Mouse (Mus musculus) NIH3T3 (cell line): ENCODE results near the gene Zfp629.

ENCODE experiments used
- DNase-seq: peaks from one replicate; pipeline ENCODE4 v3.0.0-alpha.2; 2012; ENCODE audit warnings: low read depth

The Zfp629 gene

GRCm38 (mm10) chr7:127614511-127614890, 1.1 kb downstream of the Zfp629 start:
- DNase-seq = peak; percentile 63

- no peak for DNase-seq
These were observed 1.5 kb downstream of the Zfp629 start for GRCm38 (mm10) chr7:127614091-127614490.

GRCm38 (mm10) chr7:127613501-127613900, 2.1 kb downstream of the Zfp629 start:
- no peak for DNase-seq

GRCm38 (mm10) chr7:127611561-127611960, 4.0 kb downstream of the Zfp629 start:
- DNase-seq = no peak

- no peak for DNase-seq
These were observed 4.6 kb downstream of the Zfp629 start for GRCm38 (mm10) chr7:127611011-127611410.

- no peak for DNase-seq
These were observed 8.4 kb downstream of the Zfp629 start for GRCm38 (mm10) chr7:127607150-127607549.

- DNase-seq = no peak
These were observed 11.3 kb downstream of the Zfp629 start for GRCm38 (mm10) chr7:127604256-127604655.

- no peak for DNase-seq
These were observed 12.7 kb downstream of the Zfp629 start for GRCm38 (mm10) chr7:127602903-127603302.

- DNase-seq = no peak
These were observed 13.9 kb downstream of the Zfp629 start for GRCm38 (mm10) chr7:127601735-127602134.

- no peak for DNase-seq
These were observed 15.0 kb downstream of the Zfp629 start for GRCm38 (mm10) chr7:127600612-127601011.

GRCm38 (mm10) chr7:127596747-127597146, 18.9 kb downstream of the Zfp629 start:
- DNase-seq = no peak

- no peak for DNase-seq
These were observed 23.0 kb downstream of the Zfp629 start for GRCm38 (mm10) chr7:127592575-127592974.

- DNase-seq = no peak
These were observed 24.5 kb downstream of the Zfp629 start for GRCm38 (mm10) chr7:127591108-127591507.

- DNase-seq = no peak
These were observed 26.0 kb downstream of the Zfp629 start for GRCm38 (mm10) chr7:127589637-127590036.

GRCm38 (mm10) chr7:127588901-127589300, 26.7 kb downstream of the Zfp629 start:
- DNase-seq = peak; percentile 9

GRCm38 (mm10) chr7:127588011-127588871, 27.4 kb downstream of the Zfp629 start, which contains the start of the genes Ccdc189 and Rnf40:
Gene Ccdc189 (minus strand): TSS chr7:127588595.
Gene Rnf40 (plus strand): TSS chr7:127588767.
- peak; percentile 95 for DNase-seq

- no peak for DNase-seq
These were observed 28.4 kb downstream of the Zfp629 start for GRCm38 (mm10) chr7:127587196-127587595.

GRCm38 (mm10) chr7:127586149-127586548, 29.4 kb downstream of the Zfp629 start:
- DNase-seq = no peak

GRCm38 (mm10) chr7:127585031-127585430, 30.6 kb downstream of the Zfp629 start:
- DNase-seq = no peak

GRCm38 (mm10) chr7:127583260-127583659, 32.3 kb downstream of the Zfp629 start:
- DNase-seq = no peak

- no peak for DNase-seq
These were observed 41.5 kb downstream of the Zfp629 start for GRCm38 (mm10) chr7:127574115-127574514.

GRCm38 (mm10) chr7:127573503-127574008, 42.0 kb downstream of the Zfp629 start:
- no peak for DNase-seq

- peak; percentile 94 for DNase-seq
These were observed 42.6 kb downstream of the Zfp629 start, which contains the start of gene Phkg2 for GRCm38 (mm10) chr7:127572895-127573471. Gene Phkg2 (plus strand): TSS chr7:127573340.
